Mouse (Mus musculus) CD4-positive naive resting alpha-beta T cell, adult 76 days (primary cell): ENCODE data around the gene Ring1. TPM values are rescaled to one million over a fixed set of nuclear protein-coding genes. Genes with fewer than 3 reads are reported as not detected.

ENCODE experiments used
- total RNA-seq: library from RNA; stranded (reverse); gene quantifications from one replicate; pipeline ENCODE4 v1.2.4, GENCODE M21; 2023

The Ring1 gene
- 33.7 TPM for total RNA-seq

DNA sequence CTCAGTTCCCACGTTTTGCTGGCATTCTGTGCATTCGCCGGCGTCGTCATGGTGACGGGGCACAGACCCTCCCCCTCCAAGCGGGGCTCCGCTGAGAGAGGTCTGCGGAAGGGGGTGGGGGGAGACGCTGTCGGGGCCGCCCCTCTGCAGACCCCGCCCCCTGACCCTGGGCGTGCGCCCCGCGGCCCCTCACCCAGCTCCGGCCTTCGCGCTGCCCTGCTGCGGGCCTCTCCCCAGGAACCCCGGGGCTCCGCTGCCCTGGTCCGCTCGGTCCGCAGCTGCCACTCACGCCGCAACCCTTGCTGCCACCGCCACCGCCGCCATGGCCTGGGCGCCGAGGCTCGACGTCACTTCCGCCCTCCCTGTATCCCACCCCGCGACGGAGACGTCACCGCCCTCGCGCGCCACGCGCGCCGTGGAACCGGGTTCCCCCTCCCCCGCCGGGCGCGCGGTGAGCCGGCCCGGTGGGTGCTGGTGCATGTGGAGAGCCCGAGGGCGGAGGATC is at the start of gene Ring1:
Ring1 (minus strand) TSS at position 364 of the 505 bp plus-strand sequence.

DNA sequence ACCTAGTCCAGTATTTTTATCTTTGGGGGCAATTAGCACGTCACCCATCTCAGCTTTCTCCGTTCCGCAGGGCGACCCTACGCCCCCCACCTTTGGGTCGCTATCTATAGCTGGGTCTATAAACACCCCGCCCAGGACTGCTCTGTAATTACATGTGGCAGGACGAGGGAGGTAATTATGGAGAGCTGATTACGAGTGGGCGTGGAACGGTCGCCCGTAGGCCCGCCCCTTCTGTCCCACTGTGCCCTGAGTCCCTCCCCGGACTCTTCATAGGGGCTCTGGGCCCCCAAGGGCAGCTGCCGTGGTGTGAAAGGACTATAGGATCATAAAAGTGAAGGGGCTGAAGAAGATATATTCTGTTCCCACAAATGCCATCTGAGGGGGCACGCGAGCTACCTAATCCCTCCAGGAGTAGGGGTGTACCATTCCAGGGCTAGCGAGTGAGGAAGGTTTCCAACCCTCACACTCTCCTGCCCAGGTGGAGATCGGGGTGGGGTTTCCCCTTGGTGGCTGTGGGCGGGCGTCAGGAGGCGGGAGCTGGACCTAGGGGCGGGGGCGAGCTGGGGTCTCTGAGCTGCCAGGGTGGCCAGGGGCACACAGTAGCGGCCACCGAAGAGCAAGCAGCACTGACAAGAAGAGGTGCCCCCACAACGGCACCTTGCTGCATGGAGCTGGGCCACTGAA is 14.5 kb upstream of the Ring1 start, which contains the start of gene Col11a2:
Col11a2 (plus strand) TSS at position 560 of the 684 bp plus-strand sequence.

DNA sequence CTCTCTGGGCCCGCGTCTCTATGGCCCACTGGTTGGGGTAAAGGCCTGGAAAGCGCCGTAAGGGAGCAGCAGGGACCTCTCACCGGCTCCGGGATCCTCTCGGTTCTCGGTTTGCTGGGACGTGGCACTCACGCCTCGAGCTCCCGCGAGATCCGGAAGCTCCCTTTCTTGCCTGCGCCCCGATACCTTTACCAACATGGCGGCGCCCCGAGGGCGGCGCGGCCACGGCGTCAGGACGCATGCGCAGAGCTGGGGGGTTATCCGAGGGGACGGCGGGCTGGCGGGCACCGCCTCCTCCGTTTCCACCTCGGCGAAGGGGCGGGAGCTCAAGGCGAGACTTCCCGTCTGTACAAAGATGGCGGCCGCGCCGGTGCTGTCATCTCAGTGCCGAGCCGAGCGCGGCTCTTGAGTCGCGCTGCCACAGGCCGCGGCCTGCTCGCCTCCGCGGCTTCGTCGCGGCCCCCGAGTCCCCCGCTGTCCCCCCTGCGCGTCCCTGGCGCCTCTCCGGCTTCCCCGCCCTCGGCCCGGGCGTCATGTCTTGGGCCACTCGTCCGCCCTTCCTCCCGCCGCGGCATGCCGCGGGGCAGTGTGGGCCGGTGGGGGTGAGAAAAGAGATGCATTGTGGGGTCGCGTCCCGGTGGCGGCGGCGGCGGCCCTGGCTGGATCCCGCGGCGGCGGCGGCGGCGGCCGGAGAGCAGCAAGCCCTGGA is 7.1 kb upstream of the Ring1 start, which contains the start of the genes Slc39a7 and Rxrb:
Slc39a7 (minus strand) TSS at position 218 of the 709 bp plus-strand sequence.
Rxrb (plus strand) TSS at position 348 of the 709 bp plus-strand sequence.

DNA sequence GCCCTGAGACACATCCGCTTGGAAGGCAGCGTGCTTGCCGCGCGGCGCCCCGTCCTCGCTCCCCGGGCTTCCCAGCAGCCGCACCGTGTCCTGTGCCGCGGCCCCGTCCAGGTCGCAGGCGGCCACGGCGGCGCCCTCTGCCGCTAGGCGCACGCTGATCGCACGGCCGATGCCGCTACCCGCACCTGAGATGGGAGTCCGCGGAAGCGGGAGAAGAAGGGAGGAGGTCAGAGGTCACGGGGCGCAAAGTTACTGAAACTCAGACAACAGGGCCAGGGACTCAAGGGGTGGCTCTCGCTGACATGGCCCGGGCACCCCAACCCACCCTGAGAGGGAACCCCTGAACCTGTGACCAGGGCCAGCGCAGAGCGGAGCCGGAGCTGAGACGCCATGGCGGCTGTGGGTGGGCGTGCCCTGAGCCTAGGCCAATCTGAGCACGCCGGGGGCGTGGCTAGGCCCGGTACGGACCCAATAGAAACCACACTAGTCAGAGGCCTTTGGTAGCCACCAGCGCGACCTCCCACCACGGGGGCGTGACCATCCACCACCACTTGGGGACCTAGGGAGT is 3.3 kb upstream of the Ring1 start, which contains the start of gene H2-Ke6:
H2-Ke6 (minus strand) TSS at position 405 of the 568 bp plus-strand sequence.

DNA sequence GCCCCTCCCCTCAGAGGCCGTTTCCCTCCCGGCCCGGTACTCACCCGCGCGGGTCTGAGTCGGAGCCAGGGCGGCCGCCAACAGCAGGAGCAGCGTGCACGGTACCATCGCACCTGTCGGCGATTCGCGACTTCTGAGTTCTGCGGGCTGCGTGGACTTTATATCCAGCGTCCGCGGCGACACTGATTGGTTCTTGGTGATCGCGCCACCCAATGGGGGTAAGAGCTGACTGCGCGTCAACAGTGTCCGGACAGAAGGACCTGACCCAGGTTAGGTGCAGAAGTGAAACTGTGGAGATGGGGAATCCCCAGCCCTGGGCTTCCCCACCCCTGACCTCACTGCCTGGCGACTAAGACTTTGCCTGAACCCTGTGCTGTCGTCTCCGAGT is 24.3 kb downstream of the Ring1 start, which contains the start of gene H2-K1:
H2-K1 (minus strand) TSS at position 198 of the 388 bp plus-strand sequence.

Other genes starting within 250 kb of the Ring1 start
- 0.73 TPM for gene Angptl4, start 242.8 kb downstream of the Ring1 start, total RNA-seq
- 2.0 TPM for gene Kank3, start 214.2 kb downstream of the Ring1 start, total RNA-seq
- 4,743 TPM for gene Rps28, start 200.1 kb downstream of the Ring1 start, total RNA-seq
- gene Ndufa7, start 200.1 kb downstream of the Ring1 start, total RNA-seq = 141 TPM
- 5.4 TPM for gene Cd320, start 181.6 kb downstream of the Ring1 start, total RNA-seq
- gene Gm7029, start 150.8 kb downstream of the Ring1 start, total RNA-seq = not detected
- 8.8 TPM for gene Kifc1, start 134.0 kb downstream of the Ring1 start, total RNA-seq
- 0.76 TPM for gene Platr17, start 119.5 kb downstream of the Ring1 start, total RNA-seq
- gene Daxx, start 115.3 kb downstream of the Ring1 start, total RNA-seq = 59.3 TPM
- 295 TPM for gene Tapbp, start 108.8 kb downstream of the Ring1 start, total RNA-seq
- gene Zbtb22, start 108.8 kb downstream of the Ring1 start, total RNA-seq = 30.9 TPM
- gene Rgl2, start 95.1 kb downstream of the Ring1 start, total RNA-seq = 151 TPM
- 53.9 TPM for gene Pfdn6, start 84.3 kb downstream of the Ring1 start, total RNA-seq
- 50.8 TPM for gene Wdr46, start 84.0 kb downstream of the Ring1 start, total RNA-seq
- 12.2 TPM for gene B3galt4, start 73.2 kb downstream of the Ring1 start, total RNA-seq
- 60.4 TPM for gene Vps52, start 68.9 kb downstream of the Ring1 start, total RNA-seq
- gene Rps18, start 68.7 kb downstream of the Ring1 start, total RNA-seq = 2,154 TPM
- gene H2-K1, start 24.3 kb downstream of the Ring1 start, total RNA-seq = 5,034 TPM
- 127 TPM for gene H2-Ke6, start 3.4 kb upstream of the Ring1 start, total RNA-seq
- 76.3 TPM for gene Slc39a7, start 7.0 kb upstream of the Ring1 start, total RNA-seq
- gene Rxrb, start 7.1 kb upstream of the Ring1 start, total RNA-seq = 107 TPM
- 34.2 TPM for gene Col11a2, start 14.8 kb upstream of the Ring1 start, total RNA-seq
- 18.9 TPM for gene H2-Oa, start 67.7 kb upstream of the Ring1 start, total RNA-seq
- gene H2-DMa, start 94.9 kb upstream of the Ring1 start, total RNA-seq = 66.2 TPM
- gene Brd2, start 98.0 kb upstream of the Ring1 start, total RNA-seq = 332 TPM
- 84.4 TPM for gene H2-DMb2, start 118.6 kb upstream of the Ring1 start, total RNA-seq
- 38.3 TPM for gene H2-DMb1, start 128.4 kb upstream of the Ring1 start, total RNA-seq
- gene Tap1, start 162.9 kb upstream of the Ring1 start, total RNA-seq = 157 TPM
- 98.4 TPM for gene Psmb9, start 163.1 kb upstream of the Ring1 start, total RNA-seq
- gene Psmb8, start 173.0 kb upstream of the Ring1 start, total RNA-seq = 178 TPM
- 125 TPM for gene Tap2, start 178.8 kb upstream of the Ring1 start, total RNA-seq
- 105 TPM for gene H2-Ob, start 214.2 kb upstream of the Ring1 start, total RNA-seq
- 370 TPM for gene H2-Ab1, start 233.0 kb upstream of the Ring1 start, total RNA-seq